Mouse (Mus musculus): Measurements from ENCODE around the gene Zbtb42. TPM values are rescaled to one million over a fixed set of nuclear protein-coding genes. Genes with fewer than 3 reads are reported as not detected.

Gene Zbtb42
- polyA plus RNA-seq, 1 experiment from 2014 or later: 4.9 TPM

DNA sequence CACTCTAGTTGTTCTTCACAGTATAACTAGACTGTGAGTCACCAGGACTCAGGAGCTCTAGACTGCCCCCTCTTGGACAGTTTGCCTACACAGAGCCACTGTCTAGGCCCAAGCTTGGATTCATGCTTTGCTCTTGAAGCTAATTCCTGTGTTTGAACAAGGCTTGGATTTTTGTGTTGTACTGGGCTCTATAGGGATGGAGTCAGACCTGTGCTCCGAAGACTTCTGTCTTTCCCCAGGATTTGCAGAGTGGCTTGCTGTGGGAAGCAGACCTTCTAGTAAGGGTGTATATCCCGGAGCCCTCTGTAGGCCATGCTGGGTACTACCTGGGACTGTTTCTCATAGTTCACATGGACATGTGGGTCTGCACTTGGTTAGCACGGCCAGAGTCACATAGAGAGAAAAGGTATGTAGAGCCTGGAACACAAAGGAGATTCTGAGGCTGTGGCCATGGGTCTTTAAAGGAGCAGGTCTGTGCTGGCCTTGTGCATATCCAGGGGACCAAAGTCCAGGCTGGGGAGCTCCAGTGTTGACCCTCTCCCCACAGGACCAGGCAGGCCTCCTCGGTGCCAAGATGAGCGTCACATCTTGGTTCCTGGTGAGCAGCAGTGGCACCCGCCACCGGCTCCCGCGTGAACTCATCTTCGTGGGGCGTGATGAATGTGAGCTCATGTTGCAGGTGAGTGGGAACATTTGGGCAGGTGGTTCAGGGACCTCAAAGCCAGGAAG is 45.6 kb downstream of the Zbtb42 start:
- H3K9ac ChIP-seq (ENCODE audit: low read length): no peak overlapping the region
- H3K27me3 ChIP-seq (ENCODE audit: control insufficient read depth, insufficient read depth, low read length): peaks cover 9% of the 10 kb centered on the region
- no peaks in the 10 kb centered on the region for H3K9me3 ChIP-seq (replicated peaks; ENCODE audit: control insufficient read depth, low read length)
- no peak overlapping the region for H3K27ac ChIP-seq (ENCODE audit: low read length)
- H3K4me2 ChIP-seq (ENCODE audit: low read depth, low read length): no peak overlapping the region
- ATAC-seq (replicated peaks; ENCODE audit: extremely low read depth, insufficient read depth, low FRiP score): no peak
- H3K36me3 ChIP-seq (ENCODE audit: control insufficient read depth, insufficient read depth): no peaks in the 10 kb centered on the region
- WGBS: 75% methylated on average over 11 of the region's 11 CpGs
- no peak overlapping the region for H3K4me3 ChIP-seq (ENCODE audit: low read length)
- peaks cover 12% of the 10 kb centered on the region for H3K4me1 ChIP-seq (ENCODE audit: control insufficient read depth, insufficient read depth, low read length)

DNA sequence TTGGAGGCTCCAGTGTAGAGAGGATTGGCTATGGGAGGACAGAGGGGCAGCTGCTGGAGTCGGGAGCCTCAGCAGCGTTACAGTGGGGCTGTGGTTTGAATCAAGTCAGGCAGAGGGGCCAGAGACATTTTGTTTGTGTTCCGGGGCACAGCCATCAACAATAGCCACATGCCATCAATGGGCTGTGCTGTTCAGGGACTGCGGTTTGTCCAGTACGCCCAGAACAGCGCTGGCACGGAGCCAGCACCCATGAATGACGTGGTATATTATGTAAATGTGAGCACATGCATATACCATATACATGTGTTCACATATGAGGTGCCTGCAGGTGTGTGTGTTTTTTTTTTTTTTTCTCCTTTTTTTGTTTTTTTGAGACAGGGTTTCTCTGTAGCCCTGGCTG is 49.2 kb downstream of the Zbtb42 start:
- H3K4me1 ChIP-seq (ENCODE audit: control insufficient read depth, insufficient read depth, low read length): peaks cover 2% of the 10 kb centered on the region; the same call in 1 of the 2 replicates
- ATAC-seq (replicated peaks; ENCODE audit: extremely low read depth, insufficient read depth, low FRiP score): no peak
- no peaks in the 10 kb centered on the region; the same call in 1 of the 2 replicates for H3K36me3 ChIP-seq (ENCODE audit: control insufficient read depth, insufficient read depth)
- H3K27me3 ChIP-seq (ENCODE audit: control insufficient read depth, insufficient read depth, low read length): peaks cover 3% of the 10 kb centered on the region
- H3K9ac ChIP-seq (ENCODE audit: low read length): no peak overlapping the region
- H3K9me3 ChIP-seq (replicated peaks; ENCODE audit: control insufficient read depth, low read length): no peaks in the 10 kb centered on the region
- no peak overlapping the region for H3K4me3 ChIP-seq (ENCODE audit: low read length)
- WGBS: 71% methylated on average over 8 of the region's 8 CpGs
- no peak overlapping the region for H3K27ac ChIP-seq (ENCODE audit: low read length)
- no peak overlapping the region for H3K4me2 ChIP-seq (ENCODE audit: low read depth, low read length)

DNA sequence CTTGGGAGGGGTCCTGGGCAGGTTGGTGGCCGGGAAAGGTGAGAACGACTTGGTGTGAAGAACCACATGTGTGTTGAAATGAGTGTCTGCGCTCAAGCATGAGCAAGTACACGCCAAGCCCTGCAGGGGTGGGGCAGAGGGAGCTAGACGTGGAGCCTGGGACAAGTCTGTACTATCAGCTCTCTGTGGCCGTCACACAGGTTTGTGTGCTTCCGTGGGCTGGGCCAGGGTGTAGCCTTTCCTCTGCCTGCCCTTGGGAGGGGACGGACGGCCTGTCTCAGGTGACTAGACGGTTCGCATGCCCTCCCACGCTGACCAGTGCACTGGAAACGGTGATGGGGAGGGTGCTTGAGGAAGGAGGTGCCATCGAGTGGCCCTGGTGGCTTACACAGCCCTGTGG is 52.2 kb downstream of the Zbtb42 start:
- Histone ChIP-seq H3K27me3 (ENCODE audit: control insufficient read depth, insufficient read depth, low read length) (no peaks in the 10 kb centered on the region), H3K4me3 (ENCODE audit: low read length) (no peak overlapping the region), H3K4me1 (ENCODE audit: control insufficient read depth, insufficient read depth, low read length) (no peaks in the 10 kb centered on the region), H3K9ac (ENCODE audit: low read length) (no peak overlapping the region), H3K9me3 (replicated peaks; ENCODE audit: control insufficient read depth, low read length) (no peaks in the 10 kb centered on the region), H3K27ac (ENCODE audit: low read length) (no peak overlapping the region), H3K36me3 (ENCODE audit: control insufficient read depth, insufficient read depth) (peaks cover 3% of the 10 kb centered on the region; the same call in 1 of the 2 replicates), H3K4me2 (ENCODE audit: low read depth, low read length) (no peak overlapping the region)
- ATAC-seq (replicated peaks; ENCODE audit: extremely low read depth, insufficient read depth, low FRiP score): no peak
- 77% methylated on average over 14 of the region's 14 CpGs for WGBS

Small RNA genes lying within 50 kb of the gene (microRNA-seq; reads per million reads assigned to microRNA genes)
- 0.59 reads per million for gene Mir6939

Other genes with a start within 250 kb of the Zbtb42 start
- gene A530016L24Rik, start 189.4 kb upstream of the Zbtb42 start, polyA plus RNA-seq (2015; fragmentation: Nextera tagmentation; extraction: Ambion mirVana): 4.8 and 7.0 TPM in 2 replicates
- gene Tmem179, start 162.1 kb upstream of the Zbtb42 start, polyA plus RNA-seq (2015; fragmentation: Nextera tagmentation; extraction: Ambion mirVana): 0.22 and 0.41 TPM in 2 replicates
- gene Inf2, start 90.0 kb upstream of the Zbtb42 start, polyA plus RNA-seq (2015; fragmentation: Nextera tagmentation; extraction: Ambion mirVana): 3.0 and 3.6 TPM in 2 replicates
- 108 and 118 TPM in 2 replicates for gene Adssl1, start 58.8 kb upstream of the Zbtb42 start, polyA plus RNA-seq (2015; fragmentation: Nextera tagmentation; extraction: Ambion mirVana)
- 117 and 139 TPM in 2 replicates for gene Siva1, start 34.1 kb upstream of the Zbtb42 start, polyA plus RNA-seq (2015; fragmentation: Nextera tagmentation; extraction: Ambion mirVana)
- 51.4 and 56.7 TPM in 2 replicates for gene Akt1, start 3.9 kb upstream of the Zbtb42 start, polyA plus RNA-seq (2015; fragmentation: Nextera tagmentation; extraction: Ambion mirVana)
- 4.3 and 5.1 TPM in 2 replicates for gene Cep170b, start 41.6 kb downstream of the Zbtb42 start, polyA plus RNA-seq (2015; fragmentation: Nextera tagmentation; extraction: Ambion mirVana)
- 19.4 and 32.5 TPM in 2 replicates for gene Pld4, start 81.8 kb downstream of the Zbtb42 start, polyA plus RNA-seq (2015; fragmentation: Nextera tagmentation; extraction: Ambion mirVana)
- gene Ahnak2, start 123.8 kb downstream of the Zbtb42 start, polyA plus RNA-seq (2015; fragmentation: Nextera tagmentation; extraction: Ambion mirVana): 2.0 and 2.1 TPM in 2 replicates
- gene Clba1, start 130.1 kb downstream of the Zbtb42 start, polyA plus RNA-seq (2015; fragmentation: Nextera tagmentation; extraction: Ambion mirVana): 6.0 and 8.4 TPM in 2 replicates
- gene Cdca4, start 150.6 kb downstream of the Zbtb42 start, polyA plus RNA-seq (2015; fragmentation: Nextera tagmentation; extraction: Ambion mirVana): 44.7 and 53.2 TPM in 2 replicates
- gene Gpr132, start 189.4 kb downstream of the Zbtb42 start, polyA plus RNA-seq (2015; fragmentation: Nextera tagmentation; extraction: Ambion mirVana): 1.4 and 3.6 TPM in 2 replicates

Data from heart, embryonic 16.5 days (tissue).